Mouse (Mus musculus) inflammation-experienced regulatory T-cells (primary cell): ENCODE data around the gene Rhbdl3. TPM values are rescaled to one million over a fixed set of nuclear protein-coding genes. Genes with fewer than 3 reads are reported as not detected.

Experiments
- polyA plus RNA-seq, 2 experiments: library from polyadenylated mRNA; unstranded; fragments of 100-300 nt; shearing (Covaris generic); gene quantifications; one replicate each; pipeline ENCODE4 v1.2.1; 2017

The Rhbdl3 gene
- polyA plus RNA-seq: 1 to 10 TPM; 6.8 to 7.0 TPM

DNA sequence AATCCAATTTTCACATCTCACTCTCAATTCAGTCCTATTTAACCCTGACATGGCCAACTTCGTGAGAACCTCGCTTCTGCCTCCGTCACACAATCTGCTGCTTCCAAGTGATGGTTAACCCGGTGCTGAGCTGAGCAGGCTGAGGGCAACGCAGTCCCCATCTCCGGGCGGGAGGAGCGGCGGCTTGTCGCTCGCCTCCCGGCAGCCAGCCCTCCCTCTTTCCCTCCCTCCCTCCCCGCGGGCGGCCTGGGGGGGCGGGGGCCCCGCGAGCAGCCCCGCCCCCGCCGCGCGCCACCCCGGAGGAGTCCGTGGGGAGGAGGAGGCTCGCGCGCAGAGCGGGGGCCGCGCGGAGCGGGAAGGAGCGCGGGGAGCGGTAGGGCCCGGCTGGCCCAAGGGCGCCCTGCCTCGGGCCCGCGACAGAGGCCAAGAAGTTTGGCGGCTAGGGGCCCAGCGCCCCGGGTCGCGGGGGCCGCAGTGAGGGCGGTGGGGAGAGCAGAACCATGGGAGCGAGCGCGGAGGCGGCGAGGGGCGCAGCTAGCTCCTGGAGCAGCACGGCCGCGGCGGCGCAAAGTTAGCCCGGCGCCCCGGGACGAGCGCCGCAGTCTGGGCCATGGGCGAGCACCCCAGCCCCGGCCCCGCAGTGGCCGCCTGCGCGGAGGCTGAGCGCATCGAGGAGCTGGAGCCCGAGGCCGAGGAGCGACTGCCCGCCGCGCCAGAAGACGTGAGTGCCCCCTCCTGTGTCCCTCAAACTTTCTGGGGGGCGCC lies at the start of gene Rhbdl3:
Gene Rhbdl3 (plus strand): TSS at position 362 of the 765 bp plus-strand sequence.

DNA sequence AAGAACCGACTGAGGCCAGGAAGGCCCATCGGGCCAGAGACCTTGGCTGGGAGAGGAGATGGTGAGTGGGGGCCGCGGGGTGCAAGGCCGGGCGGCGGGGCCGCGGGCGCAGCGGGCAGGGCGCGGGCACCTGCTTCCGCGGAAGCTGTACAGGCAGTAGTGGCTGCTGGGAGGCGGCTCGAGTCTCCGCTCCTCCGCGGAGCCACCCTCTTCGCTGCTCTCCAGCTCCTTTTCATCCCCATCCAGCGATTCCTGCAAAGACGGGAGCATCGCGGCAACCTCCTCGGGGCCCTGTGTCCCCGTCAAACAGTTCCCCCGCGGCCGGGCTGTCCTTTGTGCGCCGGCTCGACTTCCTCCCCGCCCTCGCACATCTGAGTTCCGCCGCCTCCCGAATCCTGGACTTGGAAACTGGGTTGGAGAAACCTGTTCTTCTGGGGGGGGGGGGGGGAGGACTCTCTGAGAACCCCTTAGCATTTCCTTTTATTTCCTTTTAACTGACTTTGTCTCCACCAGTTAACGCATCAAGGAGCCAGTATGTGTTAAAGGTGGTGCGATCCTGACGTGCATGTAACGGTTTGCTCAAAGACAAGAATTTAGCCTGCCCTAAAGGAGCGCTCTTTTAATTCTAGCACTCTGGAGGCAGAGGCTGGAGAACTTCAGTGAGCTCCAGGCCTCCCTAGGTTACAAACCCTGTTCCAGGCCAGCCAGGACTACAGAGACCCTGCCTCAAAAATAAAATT lies 77.2 kb downstream of the Rhbdl3 start, which contains the start of gene 5730455P16Rik:
Gene 5730455P16Rik (minus strand): TSS at position 323 of the 740 bp plus-strand sequence.

DNA sequence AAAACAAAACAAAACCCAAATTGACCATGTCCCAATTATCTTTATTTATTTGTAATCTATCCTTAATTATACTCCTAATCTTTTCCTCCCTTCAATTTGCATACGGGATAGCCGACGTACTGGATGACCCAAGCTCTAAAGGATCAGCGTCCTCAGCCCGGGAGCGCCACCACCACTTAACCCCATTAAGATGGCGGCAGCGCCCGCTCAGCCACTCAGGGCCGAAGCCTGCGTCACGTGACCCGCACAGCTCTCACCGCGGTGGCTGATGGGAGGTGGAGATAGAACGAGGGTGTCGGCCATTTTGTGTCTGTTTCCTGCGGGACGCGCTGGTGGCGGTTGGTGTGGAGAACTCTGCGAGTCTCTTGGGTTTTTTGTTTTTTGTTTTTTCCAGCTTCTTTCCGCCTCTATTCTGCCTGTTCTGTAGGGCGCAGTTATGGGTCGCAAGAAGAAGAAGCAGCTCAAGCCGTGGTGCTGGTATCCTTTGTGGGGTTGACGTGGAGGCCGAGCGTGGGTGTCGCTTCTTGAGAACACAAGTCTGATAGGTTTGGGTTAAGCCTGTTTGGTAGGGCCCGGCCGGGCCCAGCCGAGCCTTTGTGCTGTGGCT lies 82.4 kb downstream of the Rhbdl3 start, which contains the start of gene Zfp207:
Gene Zfp207 (plus strand): TSS at position 261 of the 607 bp plus-strand sequence.

Other genes with a start within 250 kb of the Rhbdl3 start
- gene Crlf3, start 219.9 kb upstream of the Rhbdl3 start, polyA plus RNA-seq: 100 to 1,000 TPM; 305 to 309 TPM
- gene Atad5, start 211.5 kb upstream of the Rhbdl3 start, polyA plus RNA-seq: 1 to 10 TPM; 3.8 to 3.9 TPM
- 10 to 100 TPM; 15.0 to 19.7 TPM for gene Tefm, start 158.7 kb upstream of the Rhbdl3 start, polyA plus RNA-seq
- gene Adap2, start 146.8 kb upstream of the Rhbdl3 start, polyA plus RNA-seq: under 1 TPM; 0.17 to 0.42 TPM
- gene Rnf135, start 117.1 kb upstream of the Rhbdl3 start, polyA plus RNA-seq: 10 to 100 TPM in 1 of 2 experiments, 1 to 10 TPM in 1; 9.7 to 19.0 TPM
- 10 to 100 TPM; 53.4 to 59.7 TPM for gene Rhot1, start 91.9 kb upstream of the Rhbdl3 start, polyA plus RNA-seq
- 10 to 100 TPM; 14.7 to 15.9 TPM for gene 5730455P16Rik, start 77.1 kb downstream of the Rhbdl3 start, polyA plus RNA-seq
- 100 to 1,000 TPM; 206 to 212 TPM for gene Zfp207, start 82.4 kb downstream of the Rhbdl3 start, polyA plus RNA-seq
- 100 to 1,000 TPM; 129 to 133 TPM for gene Psmd11, start 127.7 kb downstream of the Rhbdl3 start, polyA plus RNA-seq
- gene Cdk5r1, start 176.1 kb downstream of the Rhbdl3 start, polyA plus RNA-seq: under 1 TPM; 0.39 to 0.83 TPM